In the genomic region with DNA sequence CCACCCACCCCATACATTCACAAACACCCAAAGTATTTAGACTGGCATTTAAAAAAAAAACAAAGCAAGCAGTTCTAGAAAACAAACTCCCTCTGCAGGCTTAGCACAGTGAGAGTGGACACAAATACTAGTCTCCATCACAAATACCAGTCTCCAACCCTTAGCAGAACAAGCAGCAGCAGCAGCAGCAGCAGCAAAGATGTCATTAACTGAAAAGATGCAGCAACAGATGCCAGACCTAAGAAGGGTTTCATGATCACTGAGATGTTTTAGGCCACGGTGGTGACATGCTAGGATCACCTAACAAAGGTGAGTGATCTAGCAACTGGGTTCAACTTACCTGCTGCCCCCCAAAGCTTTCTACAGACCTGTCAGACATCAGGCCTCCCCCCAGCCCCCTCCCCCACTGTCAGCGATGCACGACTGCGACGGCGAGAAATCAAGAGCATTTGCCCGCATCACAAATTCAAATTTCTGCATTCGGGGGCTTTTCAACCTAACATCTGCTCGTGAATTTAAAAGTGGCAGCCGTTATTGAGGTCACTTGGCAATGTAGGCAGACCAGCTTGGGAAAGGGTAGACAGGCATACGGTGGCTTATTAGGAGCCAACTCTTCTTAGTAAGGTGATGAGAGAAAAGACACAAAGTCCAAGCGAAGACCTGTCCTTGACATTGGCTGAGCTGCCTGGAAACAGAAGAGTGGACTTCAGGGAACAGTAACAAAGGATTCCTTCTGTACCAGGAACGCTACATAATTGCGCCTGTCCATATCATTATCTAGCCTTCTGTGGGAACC, we compare ENCODE assay signal across 10 mouse cellular contexts. TPM values are rescaled to one million over a fixed set of nuclear protein-coding genes. Genes with fewer than 3 reads are reported as not detected.
DNase-seq lines count a peak whose midpoint lies in the region; ATAC-seq and TF ChIP-seq lines count a peak whose summit lies in the region.
"Had no signal": no experiment of that assay in that cellular context is flagged by ENCODE, and none has a peak within 500 bp of the region (broad histone marks: within the 10 kb centered on the region; RNA-seq: fewer than 3 reads in every experiment).

No protein-coding gene starts in this region.

- intact Hi-C loops in gastrocnemius, adult 2 months (cut with DNase I), result no loop called here
- intact Hi-C loops in gastrocnemius, postnatal 14 days (cut with DNase I; ENCODE audit: low total_unique reads), result no loop called here

- WGBS in hindbrain, embryonic 15.5 days, result 34% methylated on average over 14 of the region's 14 CpGs

- no peak for ATAC-seq in hindbrain, embryonic 15.5 days (ENCODE audit: low FRiP score, low read depth)

- no peak for DNase-seq in gastrocnemius, adult 2 months
- no peak for DNase-seq in gastrocnemius, postnatal 4 days (ENCODE audit: low spot score in 2 of 2)
- DNase-seq in A20 (ENCODE audit: low read depth, low spot score) (peak; percentile 87), adipocyte (ENCODE audit: low spot score) (no peak)
- DNase-seq in cerebellum, postnatal 36 days, result peak; percentile 29 to 50
- DNase-seq in urinary bladder, postnatal 25 days (ENCODE audit: low spot score), result no peak
- no peak for DNase-seq in gastrocnemius, postnatal 14 days
- DNase-seq: heart, postnatal 36 days; right cerebral cortex, postnatal 25 days had no signal

- peaks cover 58% of the 10 kb centered on the region for H3K4me1 ChIP-seq in hindbrain, embryonic 15.5 days (replicated peaks)

- no peaks in the 10 kb centered on the region for H3K9me3 ChIP-seq in hindbrain, embryonic 15.5 days

- H3K4me3 ChIP-seq in gastrocnemius, adult 2 months, result no peak overlapping the region
- H3K4me3 ChIP-seq in hindbrain, embryonic 15.5 days, result peak overlapping the region; percentile 10; the same call in 1 of the 2 replicates

- peak overlapping the region; percentile 24 for H3K27ac ChIP-seq in gastrocnemius, adult 2 months
- H3K27ac ChIP-seq in hindbrain, embryonic 15.5 days (replicated peaks), result peak overlapping the region; percentile 71

- no peaks in the 10 kb centered on the region for H3K36me3 ChIP-seq in hindbrain, embryonic 15.5 days

- no peaks in the 10 kb centered on the region for H3K27me3 ChIP-seq in hindbrain, embryonic 15.5 days

- TF ChIP-seq CTCF in gastrocnemius, adult 2 months (IDR thresholded peaks at IDR 0.05), result no peak

- no peak overlapping the region for H3K9ac ChIP-seq in hindbrain, embryonic 15.5 days

- H3K4me2 ChIP-seq in hindbrain, embryonic 15.5 days, result peak overlapping the region; percentile 45

RNA-seq across cellular contexts. Expression of gene Zbtb38, which starts 26.1 kb away (rescaled TPM):
- 10 to 100 TPM; 22.9 to 33.8 TPM for total RNA-seq in gastrocnemius, adult 2 months (2021)
- total RNA-seq in gastrocnemius, postnatal 4 days (2021), result 10 to 100 TPM; 15.9 to 20.1 TPM
- 41.5 and 46.1 TPM in 2 replicates for polyA plus RNA-seq in hindbrain, embryonic 15.5 days (2015; fragmentation: Nextera tagmentation; extraction: Ambion mirVana)
- total RNA-seq in gastrocnemius, postnatal 14 days (2021), result 10 to 100 TPM; 12.9 to 14.6 TPM

Comparison
In these comparisons a context has a peak if more than half of its experiments do, and no peak if none do; other contexts are left out.
1. DNase-seq: peak in A20 (single experiment) and cerebellum, postnatal 36 days (2 of 2); none in gastrocnemius, adult 2 months (single experiment), gastrocnemius, postnatal 4 days (0 of 2), urinary bladder, postnatal 25 days (single experiment), gastrocnemius, postnatal 14 days (single experiment) and adipocyte (single experiment).